Mouse (Mus musculus): ENCODE results near the gene Spns2. TPM values are rescaled to one million over a fixed set of nuclear protein-coding genes. Genes with fewer than 3 reads are reported as not detected.

Spns2 gene
- polyA plus RNA-seq, 1 experiment: 11.4 TPM

GRCm38 (mm10) chr11:72489397-72489796, 307 bp downstream of the Spns2 start:
- Histone ChIP-seq H3K27ac (ENCODE audit: control insufficient read depth, insufficient read depth, low read depth, low read length) (no peak overlapping the region), H3K36me3 (ENCODE audit: control insufficient read depth, insufficient read depth, low read length) (no peaks in the 10 kb centered on the region), H3K4me1 (ENCODE audit: control insufficient read depth, insufficient read depth, low read length) (peaks cover 12% of the 10 kb centered on the region), H3K4me3 (ENCODE audit: control insufficient read depth, low read depth, low read length) (peak overlapping the region; percentile 64), H3K27me3 (ENCODE audit: control insufficient read depth, insufficient read depth, low read length) (no peaks in the 10 kb centered on the region)
- TF ChIP-seq POLR2A (IDR thresholded peaks at IDR 0.05; ENCODE audit: control insufficient read depth, low read depth, low read length) (no peak), CTCF (IDR thresholded peaks at IDR 0.05; ENCODE audit: control insufficient read depth, insufficient read depth, insufficient replicate concordance, low read depth, low read length) (no peak)

GRCm38 (mm10) chr11:72488753-72489271, 892 bp downstream of the Spns2 start:
- peaks cover 12% of the 10 kb centered on the region for H3K4me1 ChIP-seq (ENCODE audit: control insufficient read depth, insufficient read depth, low read length)
- no peak for TF ChIP-seq POLR2A (IDR thresholded peaks at IDR 0.05; ENCODE audit: control insufficient read depth, low read depth, low read length)
- TF ChIP-seq CTCF (IDR thresholded peaks at IDR 0.05; ENCODE audit: control insufficient read depth, insufficient read depth, insufficient replicate concordance, low read depth, low read length): no peak
- H3K36me3 ChIP-seq (ENCODE audit: control insufficient read depth, insufficient read depth, low read length): no peaks in the 10 kb centered on the region
- no peaks in the 10 kb centered on the region for H3K27me3 ChIP-seq (ENCODE audit: control insufficient read depth, insufficient read depth, low read length)
- no peak overlapping the region for H3K27ac ChIP-seq (ENCODE audit: control insufficient read depth, insufficient read depth, low read depth, low read length)
- peak overlapping the region; percentile 64 for H3K4me3 ChIP-seq (ENCODE audit: control insufficient read depth, low read depth, low read length)

- H3K4me1 ChIP-seq (ENCODE audit: control insufficient read depth, insufficient read depth, low read length): peaks cover 12% of the 10 kb centered on the region
- no peak overlapping the region for H3K27ac ChIP-seq (ENCODE audit: control insufficient read depth, insufficient read depth, low read depth, low read length)
- H3K4me3 ChIP-seq (ENCODE audit: control insufficient read depth, low read depth, low read length): no peak overlapping the region
- no peaks in the 10 kb centered on the region for H3K36me3 ChIP-seq (ENCODE audit: control insufficient read depth, insufficient read depth, low read length)
- H3K27me3 ChIP-seq (ENCODE audit: control insufficient read depth, insufficient read depth, low read length): no peaks in the 10 kb centered on the region
- TF ChIP-seq POLR2A (IDR thresholded peaks at IDR 0.05; ENCODE audit: control insufficient read depth, low read depth, low read length): no peak
- TF ChIP-seq CTCF (IDR thresholded peaks at IDR 0.05; ENCODE audit: control insufficient read depth, insufficient read depth, insufficient replicate concordance, low read depth, low read length): no peak
These were observed 2.0 kb downstream of the Spns2 start for GRCm38 (mm10) chr11:72487739-72488138.

GRCm38 (mm10) chr11:72487171-72487570, 2.5 kb downstream of the Spns2 start:
- H3K4me1 ChIP-seq (ENCODE audit: control insufficient read depth, insufficient read depth, low read length): peaks cover 12% of the 10 kb centered on the region
- H3K27ac ChIP-seq (ENCODE audit: control insufficient read depth, insufficient read depth, low read depth, low read length): no peak overlapping the region
- no peaks in the 10 kb centered on the region for H3K36me3 ChIP-seq (ENCODE audit: control insufficient read depth, insufficient read depth, low read length)
- TF ChIP-seq CTCF (IDR thresholded peaks at IDR 0.05; ENCODE audit: control insufficient read depth, insufficient read depth, insufficient replicate concordance, low read depth, low read length) (no peak), POLR2A (IDR thresholded peaks at IDR 0.05; ENCODE audit: control insufficient read depth, low read depth, low read length) (no peak)
- no peak overlapping the region for H3K4me3 ChIP-seq (ENCODE audit: control insufficient read depth, low read depth, low read length)
- H3K27me3 ChIP-seq (ENCODE audit: control insufficient read depth, insufficient read depth, low read length): no peaks in the 10 kb centered on the region

GRCm38 (mm10) chr11:72485960-72486359, 3.7 kb downstream of the Spns2 start:
- Histone ChIP-seq H3K27me3 (ENCODE audit: control insufficient read depth, insufficient read depth, low read length) (no peaks in the 10 kb centered on the region), H3K4me3 (ENCODE audit: control insufficient read depth, low read depth, low read length) (no peak overlapping the region), H3K4me1 (ENCODE audit: control insufficient read depth, insufficient read depth, low read length) (peaks cover 12% of the 10 kb centered on the region), H3K27ac (ENCODE audit: control insufficient read depth, insufficient read depth, low read depth, low read length) (no peak overlapping the region), H3K36me3 (ENCODE audit: control insufficient read depth, insufficient read depth, low read length) (no peaks in the 10 kb centered on the region)
- TF ChIP-seq CTCF (IDR thresholded peaks at IDR 0.05; ENCODE audit: control insufficient read depth, insufficient read depth, insufficient replicate concordance, low read depth, low read length) (no peak), POLR2A (IDR thresholded peaks at IDR 0.05; ENCODE audit: control insufficient read depth, low read depth, low read length) (no peak)

- TF ChIP-seq POLR2A (IDR thresholded peaks at IDR 0.05; ENCODE audit: control insufficient read depth, low read depth, low read length) (no peak), CTCF (IDR thresholded peaks at IDR 0.05; ENCODE audit: control insufficient read depth, insufficient read depth, insufficient replicate concordance, low read depth, low read length) (no peak)
- Histone ChIP-seq H3K27me3 (ENCODE audit: control insufficient read depth, insufficient read depth, low read length) (no peaks in the 10 kb centered on the region), H3K4me1 (ENCODE audit: control insufficient read depth, insufficient read depth, low read length) (peaks cover 12% of the 10 kb centered on the region), H3K4me3 (ENCODE audit: control insufficient read depth, low read depth, low read length) (no peak overlapping the region), H3K36me3 (ENCODE audit: control insufficient read depth, insufficient read depth, low read length) (no peaks in the 10 kb centered on the region), H3K27ac (ENCODE audit: control insufficient read depth, insufficient read depth, low read depth, low read length) (no peak overlapping the region)
These were observed 4.5 kb downstream of the Spns2 start for GRCm38 (mm10) chr11:72485157-72485556.

GRCm38 (mm10) chr11:72484549-72484948, 5.2 kb downstream of the Spns2 start:
- Histone ChIP-seq H3K27me3 (ENCODE audit: control insufficient read depth, insufficient read depth, low read length) (no peaks in the 10 kb centered on the region), H3K4me1 (ENCODE audit: control insufficient read depth, insufficient read depth, low read length) (peaks cover 10% of the 10 kb centered on the region), H3K27ac (ENCODE audit: control insufficient read depth, insufficient read depth, low read depth, low read length) (no peak overlapping the region), H3K36me3 (ENCODE audit: control insufficient read depth, insufficient read depth, low read length) (no peaks in the 10 kb centered on the region), H3K4me3 (ENCODE audit: control insufficient read depth, low read depth, low read length) (no peak overlapping the region)
- TF ChIP-seq CTCF (IDR thresholded peaks at IDR 0.05; ENCODE audit: control insufficient read depth, insufficient read depth, insufficient replicate concordance, low read depth, low read length): no peak
- no peak for TF ChIP-seq POLR2A (IDR thresholded peaks at IDR 0.05; ENCODE audit: control insufficient read depth, low read depth, low read length)

GRCm38 (mm10) chr11:72481952-72482351, 7.8 kb downstream of the Spns2 start:
- H3K27me3 ChIP-seq (ENCODE audit: control insufficient read depth, insufficient read depth, low read length): no peaks in the 10 kb centered on the region
- H3K4me3 ChIP-seq (ENCODE audit: control insufficient read depth, low read depth, low read length): no peak overlapping the region
- H3K4me1 ChIP-seq (ENCODE audit: control insufficient read depth, insufficient read depth, low read length): no peaks in the 10 kb centered on the region
- no peak overlapping the region; the same call in 1 of the 2 replicates for H3K27ac ChIP-seq (ENCODE audit: control insufficient read depth, insufficient read depth, low read depth, low read length)
- TF ChIP-seq CTCF (IDR thresholded peaks at IDR 0.05; ENCODE audit: control insufficient read depth, insufficient read depth, insufficient replicate concordance, low read depth, low read length) (no peak), POLR2A (IDR thresholded peaks at IDR 0.05; ENCODE audit: control insufficient read depth, low read depth, low read length) (no peak)
- H3K36me3 ChIP-seq (ENCODE audit: control insufficient read depth, insufficient read depth, low read length): no peaks in the 10 kb centered on the region
